Comparison of ENCODE assay signal across 8 mouse cellular contexts in the genomic region with DNA sequence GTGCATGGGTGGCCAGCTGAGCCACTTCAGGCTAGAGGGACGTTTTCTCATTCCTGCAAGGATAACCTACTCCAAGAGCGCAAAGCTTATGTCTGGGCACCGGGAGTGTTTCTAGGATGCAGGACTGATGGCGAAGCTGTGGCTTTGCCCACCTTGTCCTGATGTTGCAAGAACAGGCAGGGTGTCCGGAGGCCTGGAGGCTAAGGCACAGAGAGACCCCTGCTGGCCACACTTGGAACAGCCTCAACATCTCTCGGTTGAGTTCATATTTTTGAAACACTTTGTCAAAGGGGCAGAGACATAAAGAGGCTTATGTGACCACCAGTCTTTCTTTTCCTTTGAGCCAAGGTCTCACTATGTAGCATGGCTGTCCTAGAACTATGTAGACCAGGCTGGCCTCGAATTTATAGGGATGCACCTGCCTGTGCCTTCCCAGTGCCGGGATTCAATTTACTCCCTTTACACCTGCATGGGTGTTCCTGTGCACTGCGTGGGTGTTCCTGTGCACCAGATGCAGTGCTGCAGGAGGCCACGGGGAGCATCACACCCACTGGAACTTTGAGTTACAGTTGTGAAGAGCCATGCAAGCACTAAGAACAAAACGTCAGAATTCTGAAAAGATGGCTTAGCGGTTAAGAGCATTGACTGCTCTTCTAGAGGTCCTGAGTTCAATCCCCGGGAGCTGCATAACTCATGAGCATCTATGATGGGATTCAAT. TPM values are rescaled to one million over a fixed set of nuclear protein-coding genes. Genes with fewer than 3 reads are reported as not detected.
DNase-seq lines count a peak whose midpoint lies in the region; ATAC-seq and TF ChIP-seq lines count a peak whose summit lies in the region.

No protein-coding gene starts in this region.

- no peak for ATAC-seq in kidney, embryonic 15.5 days (replicated peaks; ENCODE audit: low FRiP score)

- H3ac ChIP-seq in myocyte (ENCODE audit: control insufficient read depth, insufficient read length): no peak overlapping the region

- no peaks in the 10 kb centered on the region for H3K27me3 ChIP-seq in kidney, adult 2 months (replicated peaks; ENCODE audit: control insufficient read depth, insufficient read depth, low read length)
- no peaks in the 10 kb centered on the region for H3K27me3 ChIP-seq in kidney, embryonic 15.5 days
- H3K27me3 ChIP-seq in myocyte (ENCODE audit: control insufficient read depth, insufficient read depth, insufficient read length): no peaks in the 10 kb centered on the region

- TF ChIP-seq POLR2A in kidney, adult 2 months (IDR thresholded peaks at IDR 0.05; ENCODE audit: low read depth, low read length): no peak
- no peak for TF ChIP-seq POLR2A in myocyte (IDR thresholded peaks at IDR 0.05; ENCODE audit: insufficient read length, low read depth)

- no peaks in the 10 kb centered on the region for H3K79me2 ChIP-seq in myocyte (ENCODE audit: control insufficient read depth, insufficient read depth)

- peak; percentile 78 for TF ChIP-seq CTCF in kidney, adult 2 months (conservative IDR thresholded peaks at IDR 0.05; ENCODE audit: insufficient read depth, insufficient read length, low read depth, low read length)

- intact Hi-C loops in heart, postnatal 10 days (cut with DNase I): loop anchor here (1.0 to 2.0 kb wide), 2 partner anchors 25 to 41 kb away; no protein-coding TSS in a partner anchor
- intact Hi-C loops in left cerebral cortex, postnatal 14 days (cut with DNase I): loop anchor here (2.0 kb wide), 1 partner anchor 43 kb away; no protein-coding TSS in a partner anchor

- H3K9ac ChIP-seq in kidney, embryonic 15.5 days: no peak overlapping the region

- no peaks in the 10 kb centered on the region; the same call in 1 of the 2 replicates for H3K4me1 ChIP-seq in kidney, adult 2 months (ENCODE audit: control insufficient read depth, insufficient read depth, low read length)
- H3K4me1 ChIP-seq in kidney, embryonic 15.5 days: peaks cover 6% of the 10 kb centered on the region; the same call in 1 of the 2 replicates

- DNase-seq in kidney, adult 2 months: peak; percentile 65
- peak; percentile 32 for DNase-seq in MEL-GATA-1-ER (ENCODE audit: extremely low read depth, low read depth)
- peak; percentile 83 to 89 for DNase-seq in cerebellum, postnatal 14 days
- DNase-seq in heart, postnatal 10 days: peak; percentile 72 to 83
- DNase-seq in left cerebral cortex, postnatal 14 days (ENCODE audit: low spot score in 2 of 2): peak; percentile 73 to 83
- DNase-seq in thymus, postnatal 14 days: peak; percentile 77

- no peaks in the 10 kb centered on the region; the same call in 1 of the 2 replicates for H3K36me3 ChIP-seq in kidney, adult 2 months (ENCODE audit: control insufficient read depth, insufficient read depth, low read length)
- H3K36me3 ChIP-seq in kidney, embryonic 15.5 days: peaks cover 43% of the 10 kb centered on the region
- peaks cover 5% of the 10 kb centered on the region for H3K36me3 ChIP-seq in myocyte (ENCODE audit: control insufficient read depth, insufficient read depth)

- H3K4me2 ChIP-seq in kidney, embryonic 15.5 days: no peak overlapping the region
- H3K4me2 ChIP-seq in myocyte (ENCODE audit: low read depth): no peak overlapping the region

- whole genome bisulfite sequencing in kidney, adult 2 months: 26% methylated on average over 13 of the region's 13 CpGs
- WGBS in kidney, embryonic 15.5 days: 33% methylated on average over 13 of the region's 13 CpGs

- H3K9me3 ChIP-seq in kidney, embryonic 15.5 days (replicated peaks): no peaks in the 10 kb centered on the region

- H3K4me3 ChIP-seq in kidney, adult 2 months (ENCODE audit: insufficient read depth, low read depth, low read length): no peak overlapping the region
- H3K4me3 ChIP-seq in kidney, embryonic 15.5 days (replicated peaks): no peak overlapping the region
- no peak overlapping the region for H3K4me3 ChIP-seq in myocyte

- H3K27ac ChIP-seq in kidney, adult 2 months (ENCODE audit: insufficient read depth, low read depth, low read length): no peak overlapping the region
- no peak overlapping the region for H3K27ac ChIP-seq in kidney, embryonic 15.5 days

TF ChIP-seq in myocyte, 11 proteins besides CTCF, POLR2A, EP300 and RAD21:
- TF ChIP-seq CEBPB (IDR thresholded peaks at IDR 0.05; ENCODE audit: insufficient read depth, poor library complexity, severe bottlenecking) (peak; percentile 60; the same call in 1 of the 2 replicates), SRF (IDR thresholded peaks at IDR 0.05; ENCODE audit: control insufficient read depth, insufficient read length, low read depth) (no peak), POLR2AphosphoS2 (IDR thresholded peaks at IDR 0.05; ENCODE audit: insufficient read length, low read depth) (peak; percentile 16)

RNA-seq across cellular contexts. Expression of a gene that starts 4.4 kb away (rescaled TPM):
- 37.5 and 39.6 TPM in 2 replicates for polyA plus RNA-seq in kidney, adult 2 months (2012; rRNA removed)
- polyA plus RNA-seq in kidney, embryonic 15.5 days (2015; fragmentation: Nextera tagmentation; extraction: Ambion mirVana): 13.7 and 16.3 TPM in 2 replicates
- total RNA-seq in heart, postnatal 10 days (2021): 10 to 100 TPM; 11.5 to 13.0 TPM
- 10 to 100 TPM; 70.9 to 76.3 TPM for total RNA-seq in left cerebral cortex, postnatal 14 days (2021)
- 21.8 TPM for polyA plus RNA-seq in myocyte (2012; fragmentation: generic; extraction: Trizol)

RNA-seq across cellular contexts. Expression of a gene that starts 16.2 kb away (rescaled TPM):
- polyA plus RNA-seq in kidney, adult 2 months (2012; rRNA removed): 0.04 and 0.25 TPM in 2 replicates
- polyA plus RNA-seq in kidney, embryonic 15.5 days (2015; fragmentation: Nextera tagmentation; extraction: Ambion mirVana): 0.19 and 0.23 TPM in 2 replicates
- total RNA-seq in heart, postnatal 10 days (2021): not detected
- 100 to 1,000 TPM; 113 to 117 TPM for total RNA-seq in left cerebral cortex, postnatal 14 days (2021)
- polyA plus RNA-seq in myocyte (2012; fragmentation: generic; extraction: Trizol): 0.42 TPM

RNA-seq across cellular contexts. Expression of a gene that starts 18.4 kb away (rescaled TPM):
- 183 and 212 TPM in 2 replicates for polyA plus RNA-seq in kidney, adult 2 months (2012; rRNA removed)
- polyA plus RNA-seq in kidney, embryonic 15.5 days (2015; fragmentation: Nextera tagmentation; extraction: Ambion mirVana): 201 and 226 TPM in 2 replicates
- 100 to 1,000 TPM; 103 to 106 TPM for total RNA-seq in heart, postnatal 10 days (2021)
- 100 to 1,000 TPM; 178 to 186 TPM for total RNA-seq in left cerebral cortex, postnatal 14 days (2021)
- 192 TPM for polyA plus RNA-seq in myocyte (2012; fragmentation: generic; extraction: Trizol)

RNA-seq across cellular contexts. Expression of a gene that starts 26.9 kb away (rescaled TPM):
- polyA plus RNA-seq in kidney, adult 2 months (2012; rRNA removed): 1.9 and 2.0 TPM in 2 replicates
- polyA plus RNA-seq in kidney, embryonic 15.5 days (2015; fragmentation: Nextera tagmentation; extraction: Ambion mirVana): 5.0 and 5.6 TPM in 2 replicates
- 1 to 10 TPM in 1 of 2 experiments, under 1 TPM in 1; 0.67 to 1.1 TPM for total RNA-seq in heart, postnatal 10 days (2021)
- 100 to 1,000 TPM; 120 to 135 TPM for total RNA-seq in left cerebral cortex, postnatal 14 days (2021)
- 0.47 TPM for polyA plus RNA-seq in myocyte (2012; fragmentation: generic; extraction: Trizol)

RNA-seq across cellular contexts. Expression of a gene that starts 28.2 kb away (rescaled TPM):
- 22.2 and 26.1 TPM in 2 replicates for polyA plus RNA-seq in kidney, adult 2 months (2012; rRNA removed)
- polyA plus RNA-seq in kidney, embryonic 15.5 days (2015; fragmentation: Nextera tagmentation; extraction: Ambion mirVana): 62.5 and 67.4 TPM in 2 replicates
- 10 to 100 TPM; 11.5 to 14.9 TPM for total RNA-seq in heart, postnatal 10 days (2021)
- total RNA-seq in left cerebral cortex, postnatal 14 days (2021): 10 to 100 TPM; 51.1 to 51.2 TPM
- polyA plus RNA-seq in myocyte (2012; fragmentation: generic; extraction: Trizol): 139 TPM

Comparison
In these comparisons a context has a peak if more than half of its experiments do, and no peak if none do; other contexts are left out.
1. DNase-seq: peak in every context shown above with its lines; median percentile 86 in cerebellum, postnatal 14 days; 78 in left cerebral cortex, postnatal 14 days; 78 in heart, postnatal 10 days; 77 in thymus, postnatal 14 days; 65 in kidney, adult 2 months; 32 in MEL-GATA-1-ER.